Mouse (Mus musculus) urinary bladder, postnatal 0 days (tissue): ENCODE results near the gene Plekho1. TPM values are rescaled to one million over a fixed set of nuclear protein-coding genes. Genes with fewer than 3 reads are reported as not detected.

Experiments used
- polyA plus RNA-seq: library from polyadenylated mRNA; unstranded; fragments of >200 nt; fragmentation: Nextera tagmentation; extraction: Ambion mirVana; gene quantifications from 2 replicates; pipeline ENCODE4 v1.2.1, GENCODE M21; 2015

The Plekho1 gene
- 100 and 115 TPM in 2 replicates for polyA plus RNA-seq

GRCm38 (mm10) chr3:95995802-95996428 lies at the start of gene Plekho1:
Gene Plekho1, minus strand, starts transcription at chr3:95996001.

Other genes starting within 250 kb of the Plekho1 start
- 24.8 and 26.5 TPM in 2 replicates for gene Tars2, start 235.8 kb downstream of the Plekho1 start, polyA plus RNA-seq
- 12.9 and 15.0 TPM in 2 replicates for gene Rprd2, start 177.1 kb downstream of the Plekho1 start, polyA plus RNA-seq
- 15.3 and 16.2 TPM in 2 replicates for gene Prpf3, start 140.1 kb downstream of the Plekho1 start, polyA plus RNA-seq
- 288 and 312 TPM in 2 replicates for gene Mrps21, start 124.5 kb downstream of the Plekho1 start, polyA plus RNA-seq
- gene Ciart, start 113.8 kb downstream of the Plekho1 start, polyA plus RNA-seq, result 3.9 and 4.4 TPM in 2 replicates
- gene BC028528, start 104.0 kb downstream of the Plekho1 start, polyA plus RNA-seq, result 20.5 and 32.2 TPM in 2 replicates
- 35.9 and 36.7 TPM in 2 replicates for gene Aph1a, start 102.0 kb downstream of the Plekho1 start, polyA plus RNA-seq
- 13.1 and 14.6 TPM in 2 replicates for gene Car14, start 91.3 kb downstream of the Plekho1 start, polyA plus RNA-seq
- gene Anp32e, start 66.8 kb downstream of the Plekho1 start, polyA plus RNA-seq, result 71.5 and 95.6 TPM in 2 replicates
- 24.9 and 26.9 TPM in 2 replicates for gene Vps45, start 62.5 kb upstream of the Plekho1 start, polyA plus RNA-seq
- gene Otud7b, start 108.5 kb upstream of the Plekho1 start, polyA plus RNA-seq, result 18.0 and 20.8 TPM in 2 replicates
- gene Mtmr11, start 166.0 kb upstream of the Plekho1 start, polyA plus RNA-seq, result 13.2 and 15.1 TPM in 2 replicates
- gene Sf3b4, start 176.3 kb upstream of the Plekho1 start, polyA plus RNA-seq, result 80.2 and 87.8 TPM in 2 replicates
- 2.2 and 2.8 TPM in 2 replicates for gene Sv2a, start 185.2 kb upstream of the Plekho1 start, polyA plus RNA-seq
- gene Bola1, start 223.7 kb upstream of the Plekho1 start, polyA plus RNA-seq, result 40.9 and 46.7 TPM in 2 replicates
- not detected in 2 replicates for gene Hist2h2ab, start 223.9 kb upstream of the Plekho1 start, polyA plus RNA-seq
- 1.8 and 3.0 TPM in 2 replicates for gene Hist2h2ac, start 224.9 kb upstream of the Plekho1 start, polyA plus RNA-seq
- 3.3 and 3.4 TPM in 2 replicates for gene Hist2h2be, start 225.1 kb upstream of the Plekho1 start, polyA plus RNA-seq
- gene Hist2h3c2, start 243.1 kb upstream of the Plekho1 start, polyA plus RNA-seq, result 2.2 and 3.0 TPM in 2 replicates
- gene Hist2h2aa2, start 244.3 kb upstream of the Plekho1 start, polyA plus RNA-seq, result 129 and 159 TPM in 2 replicates
- 43.1 and 47.9 TPM in 2 replicates for gene Hist2h2aa1, start 249.5 kb upstream of the Plekho1 start, polyA plus RNA-seq